Mouse (Mus musculus): Measurements from ENCODE around the gene Adsl. TPM values are rescaled to one million over a fixed set of nuclear protein-coding genes. Genes with fewer than 3 reads are reported as not detected.
"Not testable (repeated sequence)": the region's sequence is repeated elsewhere in the genome, so short reads cannot be mapped to it uniquely, and the experiment has no call there.

Adsl gene
- 99.5 and 111 TPM in 2 replicates for polyA plus RNA-seq (2014; fragmentation: Nextera tagmentation; extraction: Ambion mirVana)

- DNase-seq (ENCODE audit: low spot score), result peak; percentile 96
- ATAC-seq (ENCODE audit: low read depth), result peak; percentile 95
- Histone ChIP-seq H3K4me2 (ENCODE audit: low read depth, low read length) (peak within 1 kb of the TSS; percentile 76), H3K4me1 (ENCODE audit: control insufficient read depth, insufficient read depth, low read length) (peaks cover 7% of the 10 kb centered on the region; the same call in 1 of the 2 replicates), H3K36me3 (ENCODE audit: control insufficient read depth, insufficient read depth, low read length) (peaks cover 20% of the 10 kb centered on the region), H3K9me3 (ENCODE audit: control insufficient read depth, low read length) (no peaks in the 10 kb centered on the region), H3K27ac (replicated peaks; ENCODE audit: low read depth, low read length) (peak within 1 kb of the TSS; percentile 69), H3K9ac (ENCODE audit: low read depth, low read length) (peak within 1 kb of the TSS; percentile 66), H3K4me3 (ENCODE audit: low read depth, low read length) (peak within 1 kb of the TSS; percentile 60), H3K27me3 (replicated peaks; ENCODE audit: control insufficient read depth, insufficient read depth, low read length) (no peaks in the 10 kb centered on the region)
- WGBS, result under 1% methylated on average over 49 of the region's 63 CpGs
Observed at GRCm38 (mm10) chr15:80948145-80949135, at the start of gene Adsl. Gene Adsl, plus strand, starts transcription at chr15:80948490.

DNA sequence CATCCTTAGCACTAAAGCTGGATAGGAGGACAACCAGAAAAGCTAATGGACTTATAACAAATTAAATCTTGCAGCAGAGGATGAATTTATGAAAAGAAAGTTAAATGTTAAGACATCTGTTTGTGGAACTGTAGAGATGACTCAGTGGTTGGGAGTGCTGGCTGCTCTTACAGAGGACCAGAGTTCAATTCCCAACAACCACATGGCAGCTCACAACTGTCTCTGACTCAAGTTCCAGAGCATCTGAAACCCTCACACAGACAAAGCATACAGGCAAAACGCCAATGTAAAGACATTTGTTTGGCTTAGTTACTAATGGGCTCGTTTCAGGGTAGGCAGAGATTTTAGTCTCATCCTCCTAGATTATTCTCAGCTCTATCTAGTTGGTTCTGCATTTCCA, 48.5 kb upstream of the Adsl start:
- Histone ChIP-seq H3K9me3 (ENCODE audit: control insufficient read depth, low read length) (no peaks in the 10 kb centered on the region), H3K4me1 (ENCODE audit: control insufficient read depth, insufficient read depth, low read length) (no peaks in the 10 kb centered on the region), H3K36me3 (ENCODE audit: control insufficient read depth, insufficient read depth, low read length) (peaks cover 92% of the 10 kb centered on the region), H3K9ac (ENCODE audit: low read depth, low read length) (no peak overlapping the region), H3K4me3 (ENCODE audit: low read depth, low read length) (no peak overlapping the region), H3K27ac (replicated peaks; ENCODE audit: low read depth, low read length) (no peak overlapping the region), H3K4me2 (ENCODE audit: low read depth, low read length) (no peak overlapping the region), H3K27me3 (replicated peaks; ENCODE audit: control insufficient read depth, insufficient read depth, low read length) (no peaks in the 10 kb centered on the region)
- 78% methylated on average over 2 of the region's 2 CpGs for WGBS
- DNase-seq (ENCODE audit: low spot score), result no peak
- ATAC-seq (ENCODE audit: low read depth), result no peak

DNA sequence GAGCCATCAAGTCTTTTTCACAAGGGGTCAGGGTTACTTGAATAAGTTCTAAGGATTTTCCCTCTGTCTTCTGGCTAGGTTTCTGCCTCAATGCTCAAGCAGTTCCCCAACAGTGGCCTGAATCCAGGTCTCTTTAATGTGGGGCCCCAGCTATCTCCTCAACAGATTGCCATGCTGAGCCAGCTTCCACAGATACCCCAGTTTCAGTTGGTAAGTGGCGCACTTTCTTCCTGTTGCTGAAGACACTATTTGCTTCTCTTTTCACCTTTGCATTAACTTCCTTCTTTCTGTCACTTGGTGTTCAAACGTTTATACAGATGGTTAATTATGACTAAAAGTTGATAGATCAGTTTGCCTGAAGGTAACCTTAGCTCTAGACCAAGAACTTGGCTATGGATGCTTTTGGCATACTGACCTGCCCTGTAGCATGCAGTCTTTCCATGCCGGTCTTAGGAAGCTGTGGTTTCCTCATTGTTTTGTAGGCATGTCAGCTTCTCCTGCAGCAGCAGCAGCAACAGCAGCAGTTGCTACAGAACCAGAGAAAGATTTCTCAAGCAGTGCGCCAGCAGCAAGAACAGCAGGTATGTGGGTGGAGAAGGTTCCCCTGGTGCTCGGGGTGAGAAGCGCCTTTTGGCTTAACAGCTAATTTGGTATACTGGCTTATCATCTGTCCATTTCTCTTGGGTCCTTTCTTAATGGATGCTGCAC, 46.3 kb upstream of the Adsl start:
- no peak overlapping the region for H3K4me2 ChIP-seq (ENCODE audit: low read depth, low read length)
- WGBS, result 94% methylated on average over 6 of the region's 6 CpGs
- DNase-seq (ENCODE audit: low spot score), result no peak
- H3K9me3 ChIP-seq (ENCODE audit: control insufficient read depth, low read length), result no peaks in the 10 kb centered on the region
- ATAC-seq (ENCODE audit: low read depth), result no peak
- no peak overlapping the region for H3K9ac ChIP-seq (ENCODE audit: low read depth, low read length)
- H3K4me3 ChIP-seq (ENCODE audit: low read depth, low read length), result no peak overlapping the region
- H3K36me3 ChIP-seq (ENCODE audit: control insufficient read depth, insufficient read depth, low read length), result peaks cover 91% of the 10 kb centered on the region
- no peaks in the 10 kb centered on the region for H3K27me3 ChIP-seq (replicated peaks; ENCODE audit: control insufficient read depth, insufficient read depth, low read length)
- H3K27ac ChIP-seq (replicated peaks; ENCODE audit: low read depth, low read length), result no peak overlapping the region
- no peaks in the 10 kb centered on the region for H3K4me1 ChIP-seq (ENCODE audit: control insufficient read depth, insufficient read depth, low read length)

- H3K9ac ChIP-seq (ENCODE audit: low read depth, low read length); H3K4me2 ChIP-seq (ENCODE audit: low read depth, low read length); H3K9me3 ChIP-seq (ENCODE audit: control insufficient read depth, low read length); H3K4me3 ChIP-seq (ENCODE audit: low read depth, low read length); H3K4me1 ChIP-seq (ENCODE audit: control insufficient read depth, insufficient read depth, low read length); H3K27me3 ChIP-seq (replicated peaks; ENCODE audit: control insufficient read depth, insufficient read depth, low read length); H3K27ac ChIP-seq (replicated peaks; ENCODE audit: low read depth, low read length); ATAC-seq (ENCODE audit: low read depth); DNase-seq (ENCODE audit: low spot score): not testable (repeated sequence)
- WGBS, result 93% methylated on average over 6 of the region's 6 CpGs
- peaks cover 78% of the 10 kb centered on the region for H3K36me3 ChIP-seq (ENCODE audit: control insufficient read depth, insufficient read depth, low read length)
Observed at GRCm38 (mm10) chr15:80904776-80905175, 43.5 kb upstream of the Adsl start.

DNA sequence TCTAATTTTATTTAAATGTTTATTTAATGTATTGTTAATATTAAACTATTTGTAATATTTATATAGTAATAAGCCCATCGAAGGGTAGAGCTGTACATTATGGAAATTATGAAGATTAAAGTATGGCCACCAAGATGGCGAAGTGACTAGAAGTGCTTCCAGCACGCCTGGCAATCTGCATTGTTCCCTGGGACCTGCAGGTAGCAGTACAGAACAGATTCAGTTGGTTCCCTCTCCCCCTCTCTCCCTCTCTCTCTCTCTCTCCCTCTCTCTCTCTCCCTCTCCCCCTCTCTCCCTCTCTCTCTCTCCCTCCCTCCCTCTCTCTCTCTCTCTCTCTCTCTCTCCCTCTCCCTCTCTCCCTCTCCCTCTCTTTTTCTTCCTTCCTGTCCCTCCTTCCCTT, 38.1 kb upstream of the Adsl start:
- Histone ChIP-seq H3K27me3 (replicated peaks; ENCODE audit: control insufficient read depth, insufficient read depth, low read length) (no peaks in the 10 kb centered on the region), H3K27ac (replicated peaks; ENCODE audit: low read depth, low read length) (no peak overlapping the region), H3K9me3 (ENCODE audit: control insufficient read depth, low read length) (no peaks in the 10 kb centered on the region), H3K9ac (ENCODE audit: low read depth, low read length) (no peak overlapping the region), H3K4me2 (ENCODE audit: low read depth, low read length) (no peak overlapping the region), H3K4me1 (ENCODE audit: control insufficient read depth, insufficient read depth, low read length) (no peaks in the 10 kb centered on the region), H3K36me3 (ENCODE audit: control insufficient read depth, insufficient read depth, low read length) (peaks cover 77% of the 10 kb centered on the region), H3K4me3 (ENCODE audit: low read depth, low read length) (no peak overlapping the region)
- 91% methylated on average over 3 of the region's 3 CpGs for WGBS
- no peak for DNase-seq (ENCODE audit: low spot score)
- ATAC-seq (ENCODE audit: low read depth), result no peak

GRCm38 (mm10) chr15:80910790-80911531, 37.3 kb upstream of the Adsl start:
- no peaks in the 10 kb centered on the region for H3K4me1 ChIP-seq (ENCODE audit: control insufficient read depth, insufficient read depth, low read length)
- H3K36me3 ChIP-seq (ENCODE audit: control insufficient read depth, insufficient read depth, low read length), result peaks cover 76% of the 10 kb centered on the region
- 95% methylated on average over 4 of the region's 4 CpGs for WGBS
- H3K4me2 ChIP-seq (ENCODE audit: low read depth, low read length), result no peak overlapping the region
- H3K9me3 ChIP-seq (ENCODE audit: control insufficient read depth, low read length), result no peaks in the 10 kb centered on the region
- H3K4me3 ChIP-seq (ENCODE audit: low read depth, low read length), result no peak overlapping the region
- no peak overlapping the region for H3K27ac ChIP-seq (replicated peaks; ENCODE audit: low read depth, low read length)
- no peak overlapping the region for H3K9ac ChIP-seq (ENCODE audit: low read depth, low read length)
- ATAC-seq (ENCODE audit: low read depth) (no peak), DNase-seq (ENCODE audit: low spot score) (no peak)
- no peaks in the 10 kb centered on the region for H3K27me3 ChIP-seq (replicated peaks; ENCODE audit: control insufficient read depth, insufficient read depth, low read length)

DNA sequence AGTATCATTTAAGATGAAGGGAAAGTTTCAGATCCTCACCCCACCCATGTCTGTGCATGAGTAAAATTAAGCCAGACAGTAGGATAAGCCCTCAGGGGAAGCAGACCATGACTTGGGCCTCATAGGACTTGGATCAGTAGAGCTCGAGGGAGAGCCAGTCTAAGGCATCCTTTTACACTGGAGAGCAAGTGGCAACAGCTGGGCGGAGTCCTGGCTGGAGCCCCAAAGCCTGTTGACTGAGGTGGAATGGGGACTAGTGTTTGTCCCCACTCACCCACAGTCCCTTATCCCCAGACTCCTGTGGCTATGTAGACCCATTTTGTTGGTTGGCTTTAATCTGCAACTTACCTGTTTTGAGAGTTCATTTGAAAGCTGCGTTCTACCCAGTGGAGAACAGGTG, 36.1 kb upstream of the Adsl start:
- H3K4me3 ChIP-seq (ENCODE audit: low read depth, low read length), result no peak overlapping the region
- ATAC-seq (ENCODE audit: low read depth) (no peak), DNase-seq (ENCODE audit: low spot score) (no peak)
- WGBS, result 84% methylated on average over 3 of the region's 3 CpGs
- H3K36me3 ChIP-seq (ENCODE audit: control insufficient read depth, insufficient read depth, low read length), result peaks cover 77% of the 10 kb centered on the region
- no peak overlapping the region for H3K4me2 ChIP-seq (ENCODE audit: low read depth, low read length)
- H3K9ac ChIP-seq (ENCODE audit: low read depth, low read length), result no peak overlapping the region
- H3K27ac ChIP-seq (replicated peaks; ENCODE audit: low read depth, low read length), result no peak overlapping the region
- no peaks in the 10 kb centered on the region for H3K9me3 ChIP-seq (ENCODE audit: control insufficient read depth, low read length)
- no peaks in the 10 kb centered on the region for H3K4me1 ChIP-seq (ENCODE audit: control insufficient read depth, insufficient read depth, low read length)
- no peaks in the 10 kb centered on the region for H3K27me3 ChIP-seq (replicated peaks; ENCODE audit: control insufficient read depth, insufficient read depth, low read length)

DNA sequence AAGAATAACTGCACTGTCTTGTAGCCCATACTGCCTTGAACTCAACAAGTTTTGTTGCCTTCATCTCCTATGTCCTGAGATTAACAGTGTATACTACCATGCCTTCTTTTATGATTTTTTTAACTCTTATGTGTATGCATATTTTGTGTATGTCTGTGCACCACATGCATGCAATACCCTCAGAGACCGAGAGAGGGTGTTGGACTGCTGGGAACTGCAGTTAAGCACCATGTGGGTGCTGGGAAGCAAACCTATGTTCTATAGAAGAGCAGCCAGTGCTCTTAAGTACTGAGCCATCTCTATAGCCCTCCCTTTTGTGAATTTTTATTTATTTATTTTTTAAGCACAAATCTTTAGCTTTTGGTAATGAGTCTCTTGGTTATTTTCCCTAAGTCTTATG, 34.5 kb upstream of the Adsl start:
- 89% methylated on average over 1 of the region's 1 CpGs for WGBS
- Histone ChIP-seq H3K4me1 (ENCODE audit: control insufficient read depth, insufficient read depth, low read length) (no peaks in the 10 kb centered on the region), H3K4me2 (ENCODE audit: low read depth, low read length) (no peak overlapping the region), H3K9me3 (ENCODE audit: control insufficient read depth, low read length) (no peaks in the 10 kb centered on the region), H3K4me3 (ENCODE audit: low read depth, low read length) (no peak overlapping the region), H3K27me3 (replicated peaks; ENCODE audit: control insufficient read depth, insufficient read depth, low read length) (no peaks in the 10 kb centered on the region), H3K36me3 (ENCODE audit: control insufficient read depth, insufficient read depth, low read length) (peaks cover 82% of the 10 kb centered on the region), H3K27ac (replicated peaks; ENCODE audit: low read depth, low read length) (no peak overlapping the region), H3K9ac (ENCODE audit: low read depth, low read length) (no peak overlapping the region)
- DNase-seq (ENCODE audit: low spot score), result no peak
- no peak for ATAC-seq (ENCODE audit: low read depth)

Data from embryonic facial prominence, embryonic 14.5 days (tissue).